Mouse (Mus musculus) lung, postnatal 0 days (tissue): ENCODE measurements around the gene Taok3. TPM values are rescaled to one million over a fixed set of nuclear protein-coding genes. Genes with fewer than 3 reads are reported as not detected.
A peak's percentile ranks its signal among the peaks of the same experiment; 100 is the strongest.

Experiments
- ATAC-seq: fragments of 200-750 bp; cut with Nextera tagmentation; 2 replicates; pipeline ENCODE4 v1.8.0; 2017; ENCODE audit warnings: moderate library complexity
- DNase-seq: peaks from one replicate; pipeline ENCODE4 v3.0.0-alpha.2; 2016; ENCODE audit warnings: low spot score
- H3K27ac ChIP-seq: fragments of 300-500 bp; sonication (generic); 2 replicates; pipeline ENCODE4 v1.5.1; 2014; ENCODE audit warnings: antibody characterized with exemption, mild to moderate bottlenecking, low read length, mixed read lengths
- H3K27me3 ChIP-seq: fragments of 300-500 bp; sonication (generic); replicated peaks from 2 replicates; pipeline ENCODE4 v1.6.1; 2014; ENCODE audit warnings: low read length, mixed read lengths; ENCODE audit not compliant: insufficient read depth
- H3K36me3 ChIP-seq: fragments of 300-500 bp; sonication (generic); 2 replicates; pipeline ENCODE4 v1.6.1; 2014; ENCODE audit warnings: low read length, mixed read lengths; ENCODE audit not compliant: insufficient read depth
- H3K4me1 ChIP-seq: fragments of 300-500 bp; sonication (generic); 2 replicates; pipeline ENCODE4 v1.6.1; 2014; ENCODE audit warnings: antibody characterized with exemption, low read depth, low read length, mixed read lengths; ENCODE audit not compliant: insufficient read depth
- H3K4me2 ChIP-seq: fragments of 300-500 bp; sonication (generic); replicated peaks from 2 replicates; pipeline ENCODE4 v1.6.1; 2014; ENCODE audit warnings: low read depth, mild to moderate bottlenecking, low read length, moderate library complexity, mixed read lengths
- H3K4me3 ChIP-seq: fragments of 300-500 bp; sonication (generic); 2 replicates; pipeline ENCODE4 v1.5.1; 2014; ENCODE audit warnings: low read depth, low read length
- H3K9ac ChIP-seq: fragments of 300-500 bp; sonication (generic); replicated peaks from 2 replicates; pipeline ENCODE4 v1.6.1; 2014; ENCODE audit warnings: low read depth, mild to moderate bottlenecking
- H3K9me3 ChIP-seq: fragments of 300-500 bp; sonication (generic); 2 replicates; pipeline ENCODE4 v1.6.1; 2016; ENCODE audit warnings: low read length, mixed read lengths
- CTCF ChIP-seq: IDR thresholded peaks from 2 replicates; pipeline ENCODE4 v1.5.1; 2016; ENCODE audit warnings: antibody characterized with exemption, mild to moderate bottlenecking
- EP300 ChIP-seq: IDR thresholded peaks from 2 replicates; pipeline ENCODE4 v1.6.1; 2016; ENCODE audit warnings: antibody characterized with exemption, mild to moderate bottlenecking, control low read depth
- WGBS: fragments of 180-500 bp; shearing (Covaris S2); extraction: QIAGEN DNeasy Blood & Tissue Kit; methylation state at CpG from one replicate; pipeline ENCODE4 v1.1.7; 2014; 5-methylcytosine and 5-hydroxymethylcytosine counted together
- polyA plus RNA-seq: library from polyadenylated mRNA; unstranded; fragments of >200 nt; fragmentation: Nextera tagmentation; extraction: Ambion mirVana; gene quantifications from 2 replicates; pipeline ENCODE4 v1.2.1, GENCODE M21; 2015

The Taok3 gene
- polyA plus RNA-seq, 1 experiment from 2014 or later, result 55.5 TPM

- H3K27ac ChIP-seq, result no peak overlapping the region
- H3K4me2 ChIP-seq, result no peak overlapping the region
- H3K9ac ChIP-seq, result no peak overlapping the region
- DNase-seq, result no peak
- WGBS, result 62% methylated on average over 6 of the region's 6 CpGs
- H3K4me3 ChIP-seq, result no peak overlapping the region
- no peaks in the 10 kb centered on the region for H3K27me3 ChIP-seq
- H3K9me3 ChIP-seq, result no peaks in the 10 kb centered on the region
- no peak for ATAC-seq
- no peak for TF ChIP-seq EP300
- TF ChIP-seq CTCF, result no peak
- H3K4me1 ChIP-seq, result no peaks in the 10 kb centered on the region
- H3K36me3 ChIP-seq, result no peaks in the 10 kb centered on the region
These were observed 58.1 kb downstream of the Taok3 start for GRCm38 (mm10) chr5:117178079-117178478.

GRCm38 (mm10) chr5:117178486-117178885 is 58.6 kb downstream of the Taok3 start:
- H3K4me2 ChIP-seq, result no peak overlapping the region
- H3K36me3 ChIP-seq, result no peaks in the 10 kb centered on the region
- no peaks in the 10 kb centered on the region for H3K4me1 ChIP-seq
- DNase-seq (no peak), ATAC-seq (no peak)
- H3K27me3 ChIP-seq, result no peaks in the 10 kb centered on the region
- no peak overlapping the region for H3K4me3 ChIP-seq
- H3K27ac ChIP-seq, result no peak overlapping the region
- WGBS, result 58% methylated on average over 6 of the region's 6 CpGs
- no peak overlapping the region for H3K9ac ChIP-seq
- H3K9me3 ChIP-seq, result no peaks in the 10 kb centered on the region
- TF ChIP-seq CTCF (no peak), EP300 (no peak)

- TF ChIP-seq EP300, result no peak
- no peak for TF ChIP-seq CTCF
- 41% methylated on average over 5 of the region's 5 CpGs for WGBS
- Histone ChIP-seq H3K36me3 (peaks cover 9% of the 10 kb centered on the region; the same call in 1 of the 2 replicates), H3K9me3 (no peaks in the 10 kb centered on the region), H3K4me3 (no peak overlapping the region), H3K4me1 (no peaks in the 10 kb centered on the region), H3K4me2 (no peak overlapping the region), H3K27ac (no peak overlapping the region; the same call in 1 of the 2 replicates), H3K9ac (no peak overlapping the region), H3K27me3 (no peaks in the 10 kb centered on the region)
- DNase-seq (no peak), ATAC-seq (no peak)
These were observed 62.0 kb downstream of the Taok3 start for GRCm38 (mm10) chr5:117181921-117182320.

- peaks cover 9% of the 10 kb centered on the region; the same call in 1 of the 2 replicates for H3K36me3 ChIP-seq
- H3K4me3 ChIP-seq, result no peak overlapping the region
- no peak overlapping the region for H3K9ac ChIP-seq
- DNase-seq (no peak), ATAC-seq (no peak)
- 58% methylated on average over 3 of the region's 3 CpGs for WGBS
- no peak overlapping the region for H3K4me2 ChIP-seq
- TF ChIP-seq EP300 (no peak), CTCF (no peak)
- no peak overlapping the region for H3K27ac ChIP-seq
- no peaks in the 10 kb centered on the region for H3K27me3 ChIP-seq
- no peaks in the 10 kb centered on the region for H3K9me3 ChIP-seq
- H3K4me1 ChIP-seq, result no peaks in the 10 kb centered on the region
These were observed 62.5 kb downstream of the Taok3 start for GRCm38 (mm10) chr5:117182411-117182810.

GRCm38 (mm10) chr5:117184832-117185231 is 64.9 kb downstream of the Taok3 start:
- Histone ChIP-seq H3K9ac (no peak overlapping the region), H3K4me2 (no peak overlapping the region), H3K4me1 (no peaks in the 10 kb centered on the region), H3K36me3 (peaks cover 9% of the 10 kb centered on the region; the same call in 1 of the 2 replicates), H3K4me3 (no peak overlapping the region), H3K9me3 (no peaks in the 10 kb centered on the region), H3K27ac (no peak overlapping the region), H3K27me3 (no peaks in the 10 kb centered on the region)
- DNase-seq, result no peak
- ATAC-seq, result no peak
- TF ChIP-seq EP300 (no peak), CTCF (peak; percentile 29; the same call in 1 of the 2 replicates)
- 88% methylated on average over 6 of the region's 6 CpGs for WGBS

- TF ChIP-seq CTCF, result peak; percentile 42
- no peak for TF ChIP-seq EP300
- no peak overlapping the region for H3K4me2 ChIP-seq
- 91% methylated on average over 7 of the region's 7 CpGs for WGBS
- H3K36me3 ChIP-seq, result peaks cover 9% of the 10 kb centered on the region; the same call in 1 of the 2 replicates
- DNase-seq (no peak), ATAC-seq (no peak)
- no peak overlapping the region for H3K4me3 ChIP-seq
- no peak overlapping the region for H3K9ac ChIP-seq
- no peak overlapping the region for H3K27ac ChIP-seq
- no peaks in the 10 kb centered on the region for H3K4me1 ChIP-seq
- no peaks in the 10 kb centered on the region for H3K27me3 ChIP-seq
- H3K9me3 ChIP-seq, result no peaks in the 10 kb centered on the region
These were observed 65.7 kb downstream of the Taok3 start for GRCm38 (mm10) chr5:117185673-117186072.

- no peak for ATAC-seq
- Histone ChIP-seq H3K27ac (no peak overlapping the region), H3K4me3 (no peak overlapping the region), H3K27me3 (no peaks in the 10 kb centered on the region), H3K4me2 (no peak overlapping the region), H3K4me1 (peaks cover 3% of the 10 kb centered on the region; the same call in 1 of the 2 replicates), H3K9me3 (no peaks in the 10 kb centered on the region), H3K36me3 (no peaks in the 10 kb centered on the region), H3K9ac (no peak overlapping the region)
- DNase-seq, result no peak
- WGBS, result 66% methylated on average over 6 of the region's 6 CpGs
- no peak for TF ChIP-seq EP300
- no peak for TF ChIP-seq CTCF
These were observed 72.1 kb downstream of the Taok3 start for GRCm38 (mm10) chr5:117192061-117192460.
